Mouse (Mus musculus): Measurements from ENCODE around the gene Nap1l1.

- TF ChIP-seq CTCF (IDR thresholded peaks at IDR 0.05; ENCODE audit: borderline replicate concordance, control insufficient read depth, extremely low read depth, insufficient read depth, low read length, poor library complexity) (no peak), POLR2A (IDR thresholded peaks at IDR 0.05; ENCODE audit: control insufficient read depth, extremely low read depth, insufficient read depth, low read length, poor library complexity) (peak; percentile 56; the same call in 1 of the 2 replicates)
Observed at GRCm38 (mm10) chr10:111472686-111473510, at the start of gene Nap1l1.

Data from thymus, adult 2 months (tissue).